Mouse (Mus musculus): Measurements from ENCODE around the gene Zfp599.

Zfp599 gene

GRCm38 (mm10) chr9:22224536-22225503, 34.9 kb downstream of the Zfp599 start:
- peak; percentile 44 to 47 for DNase-seq (ENCODE audit: low spot score in 2 of 2)

GRCm38 (mm10) chr9:22224066-22224465, 35.6 kb downstream of the Zfp599 start:
- DNase-seq (ENCODE audit: low spot score in 2 of 2): no peak

GRCm38 (mm10) chr9:22217858-22218493, 41.7 kb downstream of the Zfp599 start:
- no peak for DNase-seq (ENCODE audit: low spot score in 2 of 2)

GRCm38 (mm10) chr9:22216705-22217104, 43.0 kb downstream of the Zfp599 start:
- no peak for DNase-seq (ENCODE audit: low spot score in 2 of 2)

- no peak for DNase-seq (ENCODE audit: low spot score in 2 of 2)
Measured at GRCm38 (mm10) chr9:22214549-22214948, 45.1 kb downstream of the Zfp599 start.

- DNase-seq (ENCODE audit: low spot score in 2 of 2): no peak
Measured at GRCm38 (mm10) chr9:22213785-22214194, 45.9 kb downstream of the Zfp599 start.
